Mouse (Mus musculus): ENCODE data around the gene Copg2.

- TF ChIP-seq CTCF (IDR thresholded peaks at IDR 0.05; ENCODE audit: low read depth, low read length) (no peak), EP300 (IDR thresholded peaks at IDR 0.05; ENCODE audit: insufficient read depth, low read depth, low read length) (no peak)
Observed at GRCm38 (mm10) chr6:30922821-30923220, 26.2 kb upstream of the Copg2 start.

Measured in ES-Bruce4 (cell line).